Mouse (Mus musculus) Patski (cell line): ENCODE data around the gene Mettl26. TPM values are rescaled to one million over a fixed set of nuclear protein-coding genes. Genes with fewer than 3 reads are reported as not detected.
A peak's percentile ranks its signal among the peaks of the same experiment; 100 is the strongest.

Experiments used
- ATAC-seq: fragments of 100-300 bp; one replicate; pipeline ENCODE4 v1.8.0; 2021
- CTCF ChIA-PET: fragments of 350-600 bp; sonication (Branson Sonifier 250); formaldehyde crosslinking; loops from one replicate; lab custom pipeline; 2022; ENCODE audit warnings: inconsistent platforms; lab: Charles Lee
- POLR2A ChIA-PET: fragments of 350-600 bp; sonication (Branson Sonifier 250); formaldehyde crosslinking; loops from one replicate; lab custom pipeline; 2022; ENCODE audit warnings: antibody characterized with exemption, inconsistent platforms; lab: Charles Lee
- DNase-seq: peaks from one replicate; pipeline ENCODE4 v3.0.0-alpha.2; 2011; ENCODE audit warnings: low read depth, low spot score
- H3K27me3 ChIP-seq: fragments of 371-371 bp; one replicate; pipeline ENCODE4 v1.5.1; 2021
- CTCF ChIP-seq: fragments of 100-300 bp; IDR thresholded peaks from one replicate; pipeline ENCODE4 v1.5.1; 2021
- in situ Hi-C: fragments of 300-500 bp; cut with MboI; formaldehyde crosslinking; loops from 3 replicates; pipeline ENCODE4 v1.11.1; 2018; ENCODE audit warnings: low pct_unique_long_range_greater_than_20kb, mixed read lengths
- polyA plus RNA-seq: library from polyadenylated mRNA; unstranded; gene quantifications from one replicate; pipeline ENCODE4 v1.2.3, GENCODE M21; 2021

Gene Mettl26
- polyA plus RNA-seq, 1 experiment from 2014 or later = 81.4 TPM

GRCm38 (mm10) chr17:25880913-25881641 is 6.2 kb downstream of the Mettl26 start:
- no peak for ATAC-seq
- in situ Hi-C loops = no loop called here
- ChIA-PET POLR2A (interaction anchor here (0.7 to 0.8 kb wide), 2 partner anchors 18 to 30 kb away, joined by 3 to 4 read pairs; no protein-coding TSS in a partner anchor), CTCF (interaction anchor here (0.9 to 1.0 kb wide), 2 partner anchors 36 to 131 kb away, joined by 4 to 5 read pairs; no protein-coding TSS in a partner anchor)
- no peaks in the 10 kb centered on the region for H3K27me3 ChIP-seq
- no peak for TF ChIP-seq CTCF
- no peak for DNase-seq

GRCm38 (mm10) chr17:25881691-25882090 is 6.8 kb downstream of the Mettl26 start:
- CTCF ChIA-PET = interaction anchor here (0.9 to 1.0 kb wide), 2 partner anchors 36 to 131 kb away, joined by 4 to 5 read pairs; no protein-coding TSS in a partner anchor
- no peak for DNase-seq
- no peak for ATAC-seq
- POLR2A ChIA-PET = interaction anchor here (0.7 to 0.8 kb wide), 2 partner anchors 19 to 30 kb away, joined by 3 to 4 read pairs; no protein-coding TSS in a partner anchor
- H3K27me3 ChIP-seq = no peaks in the 10 kb centered on the region
- TF ChIP-seq CTCF = no peak
- in situ Hi-C loops = no loop called here

DNA sequence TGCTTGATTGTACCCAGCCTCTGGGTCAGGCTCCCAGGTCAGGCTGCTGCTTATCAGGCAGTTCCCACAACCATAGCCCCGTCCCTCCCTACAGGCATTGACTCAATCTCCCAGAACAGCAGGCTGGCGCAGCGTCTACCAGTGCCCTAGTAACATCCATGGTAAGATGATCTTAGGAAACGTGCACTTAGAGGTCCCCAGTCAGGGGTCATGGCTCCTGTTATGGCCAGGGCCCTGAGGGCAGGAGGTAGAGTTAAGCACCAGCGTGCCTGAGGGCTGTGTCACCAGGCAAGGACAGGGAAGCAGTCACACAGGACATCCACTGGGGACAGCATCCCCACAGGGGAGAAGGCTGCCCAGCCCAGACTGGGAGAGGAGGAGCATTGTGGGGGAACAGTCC is 7.4 kb downstream of the Mettl26 start:
- ChIA-PET POLR2A (no interaction called here), CTCF (interaction anchor here (2.4 kb wide), 1 partner anchor 12 kb away, joined by 9 read pairs; no protein-coding TSS in a partner anchor)
- no peak for ATAC-seq
- no peak for DNase-seq
- no peak for TF ChIP-seq CTCF
- H3K27me3 ChIP-seq = no peaks in the 10 kb centered on the region
- in situ Hi-C loops = no loop called here

GRCm38 (mm10) chr17:25883268-25883667 is 8.4 kb downstream of the Mettl26 start:
- ATAC-seq = no peak
- POLR2A ChIA-PET = interaction anchor here (1.4 kb wide), 1 partner anchor 101 kb away, joined by 3 read pairs; no protein-coding TSS in a partner anchor
- no peaks in the 10 kb centered on the region for H3K27me3 ChIP-seq
- CTCF ChIA-PET = interaction anchor here (2.4 kb wide), 1 partner anchor 11 kb away, joined by 9 read pairs; no protein-coding TSS in a partner anchor
- no peak for DNase-seq
- no peak for TF ChIP-seq CTCF
- in situ Hi-C loops = no loop called here

DNA sequence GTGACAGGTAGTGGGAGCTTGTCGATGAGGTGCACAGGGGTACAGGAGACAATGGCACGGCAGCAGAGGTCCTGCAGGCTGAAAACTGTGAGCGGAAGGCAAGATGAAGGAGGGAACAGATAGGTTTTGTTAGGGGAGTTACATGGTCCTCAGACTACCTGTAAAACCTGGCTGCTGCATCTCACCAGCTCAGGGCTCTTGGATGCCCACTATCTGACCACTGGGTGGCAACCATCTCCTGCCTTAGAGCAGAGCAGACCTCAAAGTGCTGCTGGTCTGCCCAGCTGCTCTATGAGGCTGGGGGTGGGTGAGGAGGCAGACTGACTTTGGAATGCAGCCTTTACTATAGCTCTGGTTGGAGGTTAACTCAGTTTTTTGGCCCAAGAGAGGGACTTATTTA is 8.9 kb downstream of the Mettl26 start:
- CTCF ChIA-PET = interaction anchor here (2.4 kb wide), 1 partner anchor 10 kb away, joined by 9 read pairs; no protein-coding TSS in a partner anchor
- ATAC-seq = no peak
- POLR2A ChIA-PET = interaction anchor here (1.4 kb wide), 1 partner anchor 101 kb away, joined by 3 read pairs; no protein-coding TSS in a partner anchor
- in situ Hi-C loops = no loop called here
- H3K27me3 ChIP-seq = no peaks in the 10 kb centered on the region
- no peak for TF ChIP-seq CTCF
- no peak for DNase-seq

GRCm38 (mm10) chr17:25885636-25886035 is 10.8 kb downstream of the Mettl26 start:
- TF ChIP-seq CTCF = no peak
- in situ Hi-C loops = no loop called here
- no peak for DNase-seq
- POLR2A ChIA-PET = no interaction called here
- CTCF ChIA-PET = interaction anchor here (1.2 kb wide), 1 partner anchor 110 kb away, joined by 3 read pairs; no protein-coding TSS in a partner anchor
- ATAC-seq = no peak
- H3K27me3 ChIP-seq = no peaks in the 10 kb centered on the region

DNA sequence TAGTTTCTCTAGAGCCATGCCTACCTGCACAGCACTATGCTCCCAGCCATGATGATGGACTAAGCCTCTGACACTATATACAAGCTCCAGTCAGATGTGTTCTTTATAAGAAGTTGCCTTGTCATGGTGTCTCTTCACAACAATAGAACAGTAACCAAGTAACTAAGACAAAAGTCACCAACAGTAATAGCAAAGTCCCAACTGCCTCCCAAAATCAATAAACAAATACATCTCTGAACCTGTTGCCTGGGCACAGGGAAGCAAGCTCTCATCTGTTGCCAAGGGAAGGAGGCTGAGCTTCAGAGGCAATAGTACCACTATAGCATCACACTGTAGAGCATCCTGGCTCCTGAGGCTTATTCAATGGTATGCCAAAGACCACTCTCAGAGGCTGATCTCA is 11.9 kb downstream of the Mettl26 start:
- no peak for DNase-seq
- POLR2A ChIA-PET = no interaction called here
- in situ Hi-C loops = no loop called here
- CTCF ChIA-PET = interaction anchor here (0.8 kb wide), 1 partner anchor 8 kb away, joined by 5 read pairs; no protein-coding TSS in a partner anchor
- no peak for TF ChIP-seq CTCF
- no peak for ATAC-seq
- H3K27me3 ChIP-seq = no peaks in the 10 kb centered on the region

DNA sequence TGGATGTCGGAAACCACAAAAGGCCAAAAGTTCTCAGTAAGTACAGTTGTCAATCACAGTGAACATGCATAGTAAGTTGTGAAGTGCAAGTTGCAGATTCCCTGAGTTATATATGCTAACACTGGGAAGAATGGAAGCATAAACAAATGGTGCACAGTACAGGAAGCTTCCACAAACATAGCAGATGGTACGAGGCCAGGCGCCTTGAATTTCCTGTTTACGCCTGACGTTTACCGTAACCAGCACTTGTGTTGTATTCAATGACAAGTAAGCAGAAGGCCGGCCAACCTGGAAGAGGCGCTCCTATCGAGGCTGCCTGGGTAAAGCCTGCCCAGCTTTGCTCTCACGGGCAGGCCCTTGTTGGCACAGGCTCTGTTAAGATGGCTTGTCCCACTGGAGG is 12.6 kb downstream of the Mettl26 start:
- TF ChIP-seq CTCF = no peak
- ChIA-PET CTCF (no interaction called here), POLR2A (no interaction called here)
- in situ Hi-C loops = no loop called here
- H3K27me3 ChIP-seq = no peaks in the 10 kb centered on the region
- DNase-seq = no peak
- no peak for ATAC-seq

- POLR2A ChIA-PET = no interaction called here
- no peak for TF ChIP-seq CTCF
- H3K27me3 ChIP-seq = no peaks in the 10 kb centered on the region
- DNase-seq = no peak
- no peak for ATAC-seq
- in situ Hi-C loops = no loop called here
- CTCF ChIA-PET = no interaction called here
These were observed 14.0 kb downstream of the Mettl26 start for GRCm38 (mm10) chr17:25888837-25889236.

- CTCF ChIA-PET = interaction anchor here (0.7 to 3.3 kb wide), 18 partner anchors 8 to 210 kb away, joined by 3 to 24 read pairs (median 5); partner anchors contain the start of genes Nhlrc4 and Pigq
- ATAC-seq = peak; percentile 51
- TF ChIP-seq CTCF = peak; percentile 98
- in situ Hi-C loops = loop anchor here (5.0 kb wide), 1 partner anchor 118 kb away; no protein-coding TSS in a partner anchor
- DNase-seq = no peak
- no peaks in the 10 kb centered on the region for H3K27me3 ChIP-seq
- POLR2A ChIA-PET = interaction anchor here (1.2 kb wide), 1 partner anchor 12 kb away, joined by 3 read pairs; no protein-coding TSS in a partner anchor
These were observed 19.2 kb downstream of the Mettl26 start for GRCm38 (mm10) chr17:25893975-25894617.
